Mouse (Mus musculus) hindbrain, postnatal 0 days (tissue): ENCODE measurements around the gene Tfap2a. TPM values are rescaled to one million over a fixed set of nuclear protein-coding genes. Genes with fewer than 3 reads are reported as not detected.
A peak's percentile ranks its signal among the peaks of the same experiment; 100 is the strongest.

ENCODE experiments used
- ATAC-seq: fragments of 200-750 bp; cut with Nextera tagmentation; 2 replicates; pipeline ENCODE4 v1.8.0; 2017; ENCODE audit warnings: mild to moderate bottlenecking, moderate TSS enrichment, moderate library complexity
- DNase-seq: peaks from one replicate; pipeline ENCODE4 v3.0.0-alpha.2; 2015; ENCODE audit warnings: low spot score
- H3K27ac ChIP-seq: fragments of 300-500 bp; sonication (generic); 2 replicates; pipeline ENCODE4 v1.5.1; 2014; ENCODE audit warnings: mild to moderate bottlenecking
- H3K27me3 ChIP-seq: fragments of 300-500 bp; sonication (generic); 2 replicates; pipeline ENCODE4 v1.6.1; 2014; ENCODE audit warnings: low read length, mixed read lengths; ENCODE audit not compliant: insufficient read depth
- H3K36me3 ChIP-seq: fragments of 300-500 bp; sonication (generic); 2 replicates; pipeline ENCODE4 v1.6.1; 2014; ENCODE audit warnings: low read length, mixed read lengths; ENCODE audit not compliant: insufficient read depth
- H3K4me1 ChIP-seq: fragments of 300-500 bp; sonication (generic); 2 replicates; pipeline ENCODE4 v1.6.1; 2014; ENCODE audit warnings: antibody characterized with exemption, low read length, mixed read lengths; ENCODE audit not compliant: insufficient read depth
- H3K4me2 ChIP-seq: fragments of 300-500 bp; sonication (generic); 2 replicates; pipeline ENCODE4 v1.6.1; 2014; ENCODE audit warnings: low read depth, mild to moderate bottlenecking, low read length, moderate library complexity, mixed read lengths
- H3K4me3 ChIP-seq: fragments of 300-500 bp; sonication (generic); 2 replicates; pipeline ENCODE4 v1.5.1; 2014; ENCODE audit warnings: low read length
- H3K9ac ChIP-seq: fragments of 300-500 bp; sonication (generic); replicated peaks from 2 replicates; pipeline ENCODE4 v1.6.1; 2014; ENCODE audit warnings: mild to moderate bottlenecking, low read length, moderate library complexity, mixed read lengths
- H3K9me3 ChIP-seq: fragments of 300-500 bp; sonication (generic); 2 replicates; pipeline ENCODE4 v1.6.1; 2016; ENCODE audit warnings: low read length, mixed read lengths
- CTCF ChIP-seq: IDR thresholded peaks from 2 replicates; pipeline ENCODE4 v1.5.1; 2016; ENCODE audit warnings: antibody characterized with exemption, control low read depth, low read depth
- WGBS: fragments of 180-500 bp; shearing (Covaris S2); extraction: QIAGEN DNeasy Blood & Tissue Kit; methylation state at CpG from one replicate; pipeline ENCODE4 v1.1.7; 2014; 5-methylcytosine and 5-hydroxymethylcytosine counted together
- polyA plus RNA-seq: library from polyadenylated mRNA; unstranded; fragments of >200 nt; fragmentation: Nextera tagmentation; extraction: Ambion mirVana; gene quantifications from 2 replicates; pipeline ENCODE4 v1.2.1, GENCODE M21; 2015
- total RNA-seq: library from RNA; depleted of rRNA; stranded (reverse); fragments of >200 nt; gene quantifications from 2 replicates; pipeline ENCODE4 v1.2.3, GENCODE M21; 2014

The Tfap2a gene
- total and polyA plus RNA-seq, 2 experiments from 2014 or later: 2.1 to 7.2 TPM

DNA sequence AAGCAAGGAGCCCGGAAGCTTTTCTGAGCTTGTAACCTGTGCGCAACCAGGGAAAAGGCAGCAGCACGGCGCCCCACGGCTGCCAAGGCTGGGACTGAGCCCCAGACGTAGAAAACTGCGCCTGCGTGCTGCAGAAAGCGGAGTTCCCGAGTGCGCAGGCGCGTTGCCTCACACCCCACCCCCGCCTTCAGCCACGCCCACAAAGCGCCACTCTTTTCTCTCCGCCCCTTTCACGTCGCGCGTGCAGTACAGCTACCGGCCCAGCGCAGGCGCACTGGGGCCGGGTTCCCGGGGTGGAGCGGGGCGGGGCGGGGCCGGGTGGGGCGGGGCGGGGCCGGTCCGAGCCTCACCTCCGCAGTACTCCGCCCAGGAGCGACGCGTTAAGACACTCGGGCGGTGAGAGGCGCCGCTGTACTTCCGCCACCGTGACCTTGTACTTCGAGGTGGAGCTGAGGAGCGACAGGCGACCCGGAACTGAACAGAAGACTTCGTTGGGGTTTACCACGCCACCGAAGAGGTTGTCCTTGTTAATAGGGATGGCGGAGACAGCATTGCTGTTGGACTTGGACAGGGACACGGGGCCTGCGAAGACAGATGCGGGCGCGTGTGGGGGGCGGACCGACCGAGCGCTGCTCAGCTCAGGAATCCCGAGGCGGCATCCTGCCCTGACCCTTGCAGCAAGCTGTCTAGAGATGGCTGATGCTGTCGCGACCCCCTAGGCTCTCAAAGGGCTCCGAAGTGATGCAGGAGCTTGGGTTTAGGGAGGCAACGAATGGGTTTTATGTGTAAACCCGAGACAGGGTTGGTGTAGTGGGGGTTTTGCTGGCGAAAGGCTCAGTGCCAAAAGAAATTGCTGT lies 15.2 kb downstream of the Tfap2a start:
- under 1% methylated on average over 67 of the region's 70 CpGs for WGBS
- peak; percentile 71 for TF ChIP-seq CTCF
- H3K36me3 ChIP-seq: no peaks in the 10 kb centered on the region
- H3K4me3 ChIP-seq: peak overlapping the region; percentile 50
- peak overlapping the region; percentile 27; the same call in 1 of the 2 replicates for H3K27ac ChIP-seq
- H3K27me3 ChIP-seq: peaks cover 75% of the 10 kb centered on the region
- H3K9me3 ChIP-seq: no peaks in the 10 kb centered on the region
- peak overlapping the region; percentile 18 for H3K9ac ChIP-seq
- DNase-seq (peak; percentile 97), ATAC-seq (peak; percentile 97)
- peak overlapping the region; percentile 59 for H3K4me2 ChIP-seq
- H3K4me1 ChIP-seq: no peaks in the 10 kb centered on the region

DNA sequence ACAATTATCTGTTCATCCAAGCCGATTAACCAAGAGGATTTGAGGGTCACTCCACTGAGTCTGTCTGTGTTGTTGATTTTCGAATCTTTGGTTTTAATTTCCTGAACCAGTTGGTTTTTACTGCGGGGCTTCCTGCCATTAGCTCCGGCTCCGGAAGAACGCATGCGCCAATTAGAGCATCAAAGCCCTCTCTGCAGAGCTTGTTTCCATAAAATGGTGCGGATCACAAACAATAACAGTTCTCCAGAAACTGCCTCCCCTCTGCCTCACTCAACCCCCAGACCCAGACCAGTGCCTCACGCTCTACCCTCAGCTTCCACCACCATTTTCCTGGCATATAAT lies 18.5 kb downstream of the Tfap2a start:
- ATAC-seq: no peak
- 26% methylated on average over 9 of the region's 9 CpGs for WGBS
- H3K27me3 ChIP-seq: peaks cover 69% of the 10 kb centered on the region
- H3K9me3 ChIP-seq: no peaks in the 10 kb centered on the region
- H3K4me3 ChIP-seq: no peak overlapping the region
- no peak for DNase-seq
- no peaks in the 10 kb centered on the region for H3K36me3 ChIP-seq
- no peak overlapping the region for H3K4me2 ChIP-seq
- no peak overlapping the region for H3K27ac ChIP-seq
- no peaks in the 10 kb centered on the region for H3K4me1 ChIP-seq
- TF ChIP-seq CTCF: no peak
- no peak overlapping the region for H3K9ac ChIP-seq

DNA sequence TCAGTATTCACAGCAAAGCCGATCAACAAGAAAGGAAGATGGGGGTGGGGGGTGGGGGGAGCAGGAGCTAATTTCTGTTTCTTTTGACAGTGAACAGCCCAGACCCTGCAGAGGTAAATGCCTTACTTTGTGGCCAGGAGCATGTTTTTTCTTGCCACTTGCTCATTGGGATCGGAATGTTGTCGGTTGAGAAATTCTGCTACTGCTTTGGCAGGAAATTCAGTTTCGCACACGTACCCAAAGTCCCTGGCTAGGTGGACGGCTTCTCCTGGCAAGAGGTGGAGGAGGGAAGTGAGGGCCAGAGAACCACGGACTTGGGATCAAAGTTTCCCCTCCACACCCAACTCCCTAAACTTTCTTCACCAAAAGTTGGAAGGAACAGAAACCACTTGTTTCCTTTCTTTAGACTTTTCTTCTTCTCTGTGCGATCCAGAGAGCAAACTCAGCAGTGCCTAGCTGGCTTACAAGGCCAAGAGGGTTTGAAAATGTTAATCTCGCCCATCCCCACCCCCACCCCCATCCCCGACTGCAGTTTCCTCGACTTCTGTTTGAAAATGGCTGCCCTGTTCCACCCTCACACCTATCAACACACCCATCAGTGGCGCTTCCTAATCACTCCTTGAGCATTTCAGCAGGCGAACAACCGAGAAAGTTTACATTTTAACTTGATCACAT lies 19.0 kb downstream of the Tfap2a start:
- TF ChIP-seq CTCF: no peak
- no peak for ATAC-seq

DNA sequence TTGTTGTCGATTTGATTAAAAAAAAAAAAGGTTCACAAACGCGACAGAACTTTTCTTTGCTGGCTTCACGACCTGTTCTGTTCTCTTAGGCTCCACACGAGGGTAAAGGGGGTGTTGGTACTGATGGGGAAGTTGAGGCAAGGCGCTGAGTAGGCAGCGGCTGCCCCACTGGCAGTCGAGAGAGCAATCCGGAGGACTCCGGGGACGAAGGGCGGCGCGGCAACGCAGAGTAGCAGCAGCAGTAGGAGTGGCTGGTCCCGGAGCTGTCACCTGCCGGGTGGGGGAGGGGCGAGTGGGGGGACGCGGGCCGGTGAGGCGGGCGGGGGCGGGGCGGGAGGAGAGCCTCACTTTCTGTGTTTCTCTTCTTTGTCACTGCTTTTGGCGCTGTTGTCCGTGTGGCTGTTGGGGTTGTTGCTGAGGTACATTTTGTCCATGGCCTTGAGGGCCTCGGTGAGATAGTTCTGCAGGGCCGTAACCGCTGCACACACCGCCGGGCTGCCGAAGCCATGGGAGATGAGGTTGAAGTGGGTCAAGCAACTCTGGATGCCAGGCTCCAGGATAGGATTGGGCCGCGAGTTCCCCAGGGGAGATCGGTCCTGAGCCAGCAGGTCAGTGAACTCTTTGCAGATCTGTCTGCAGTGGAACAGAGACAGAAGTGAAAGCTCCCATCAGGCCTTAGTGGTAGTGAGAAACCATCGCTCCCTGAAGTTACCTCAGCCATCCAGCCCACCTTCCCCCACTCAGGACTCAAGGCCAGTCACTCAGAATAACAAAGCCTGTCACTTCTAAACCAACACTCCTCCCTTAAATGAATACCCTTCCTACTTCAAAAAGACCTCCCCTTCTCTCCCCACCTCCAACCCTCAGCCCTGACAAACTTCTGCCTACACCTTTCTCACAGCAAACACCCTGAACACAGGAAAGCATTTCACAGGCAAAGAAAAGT lies 21.1 kb downstream of the Tfap2a start:
- H3K36me3 ChIP-seq: no peaks in the 10 kb centered on the region
- H3K4me1 ChIP-seq: no peaks in the 10 kb centered on the region
- no peak overlapping the region for H3K9ac ChIP-seq
- DNase-seq (no peak), ATAC-seq (no peak)
- no peak for TF ChIP-seq CTCF
- no peak overlapping the region for H3K4me3 ChIP-seq
- H3K27me3 ChIP-seq: peaks cover 83% of the 10 kb centered on the region
- H3K27ac ChIP-seq: no peak overlapping the region
- no peaks in the 10 kb centered on the region for H3K9me3 ChIP-seq
- WGBS: 5% methylated on average over 37 of the region's 37 CpGs
- no peak overlapping the region for H3K4me2 ChIP-seq

More for the DNA sequence above, 19.0 kb downstream of the Tfap2a start:
- Histone ChIP-seq H3K4me2 (no peak overlapping the region), H3K27ac (no peak overlapping the region), H3K4me1 (no peaks in the 10 kb centered on the region), H3K27me3 (peaks cover 71% of the 10 kb centered on the region), H3K9me3 (no peaks in the 10 kb centered on the region), H3K4me3 (no peak overlapping the region), H3K36me3 (no peaks in the 10 kb centered on the region), H3K9ac (no peak overlapping the region)
- DNase-seq: no peak
- 30% methylated on average over 14 of the region's 14 CpGs for WGBS

DNA sequence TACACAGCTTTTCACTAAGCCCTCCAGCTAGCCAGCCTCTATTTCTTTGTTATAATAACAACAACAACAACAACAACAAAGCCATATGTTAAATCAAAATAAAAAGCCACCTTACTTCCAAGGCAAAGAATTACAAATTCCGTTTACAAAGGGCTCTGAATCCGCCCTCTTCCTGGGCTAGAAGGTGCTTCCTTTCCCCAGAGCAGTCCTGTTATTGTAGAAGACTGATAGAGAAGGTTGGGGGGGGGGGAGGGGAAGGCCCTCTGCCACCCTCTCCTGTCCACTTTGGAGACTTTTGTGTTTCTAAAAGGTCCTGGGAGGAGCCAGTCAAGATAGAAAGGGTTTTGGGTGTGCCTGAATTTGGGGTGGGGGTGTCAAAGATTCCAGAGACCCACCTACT lies 23.6 kb downstream of the Tfap2a start:
- Histone ChIP-seq H3K27ac (no peak overlapping the region), H3K27me3 (peaks cover 84% of the 10 kb centered on the region), H3K4me1 (no peaks in the 10 kb centered on the region), H3K4me3 (no peak overlapping the region), H3K9ac (no peak overlapping the region), H3K9me3 (no peaks in the 10 kb centered on the region), H3K36me3 (no peaks in the 10 kb centered on the region), H3K4me2 (no peak overlapping the region)
- TF ChIP-seq CTCF: no peak
- WGBS: 11% methylated on average over 2 of the region's 2 CpGs
- ATAC-seq (no peak), DNase-seq (no peak)

DNA sequence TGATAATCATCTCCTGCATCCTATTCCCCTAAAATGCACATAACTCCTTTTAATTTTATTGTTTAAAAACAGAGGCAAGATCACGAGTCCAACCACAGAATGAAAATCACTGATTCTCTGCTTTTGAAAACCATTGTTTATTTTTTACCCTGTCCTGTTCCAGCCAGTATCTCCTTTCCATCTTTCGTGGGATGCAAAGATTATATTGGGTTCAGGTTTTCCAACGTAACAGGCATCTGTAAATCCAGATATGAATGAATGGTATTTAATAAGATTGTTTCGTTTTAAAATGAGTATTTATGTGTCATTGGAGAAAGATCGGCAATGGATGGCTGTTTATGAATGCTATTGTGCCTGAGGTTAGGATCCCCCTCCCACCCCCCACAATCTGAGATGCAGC lies 24.5 kb downstream of the Tfap2a start:
- no peak overlapping the region for H3K27ac ChIP-seq
- 13% methylated on average over 5 of the region's 5 CpGs for WGBS
- H3K4me3 ChIP-seq: no peak overlapping the region
- H3K4me1 ChIP-seq: no peaks in the 10 kb centered on the region
- H3K27me3 ChIP-seq: peaks cover 79% of the 10 kb centered on the region
- no peaks in the 10 kb centered on the region for H3K9me3 ChIP-seq
- no peaks in the 10 kb centered on the region for H3K36me3 ChIP-seq
- no peak overlapping the region for H3K4me2 ChIP-seq
- H3K9ac ChIP-seq: no peak overlapping the region
- no peak for DNase-seq
- no peak for TF ChIP-seq CTCF
- ATAC-seq: no peak
